Mouse (Mus musculus) urinary bladder, postnatal 4 days (tissue): ENCODE results near the gene Prss16.

Source experiments
- DNase-seq, 2 experiments: peaks; one replicate each; pipeline ENCODE4 v3.0.0; 2021 to 2022; ENCODE audit warnings: low spot score in 2 of 2

Prss16 gene

GRCm38 (mm10) chr13:21974221-21974725 lies 35.3 kb downstream of the Prss16 start:
- peak; percentile 82 to 88 for DNase-seq

- no peak for DNase-seq
Observed at GRCm38 (mm10) chr13:21971641-21972040, 37.9 kb downstream of the Prss16 start.

- DNase-seq: no peak
Observed at GRCm38 (mm10) chr13:21969816-21970215, 39.7 kb downstream of the Prss16 start.

- no peak for DNase-seq
Observed at GRCm38 (mm10) chr13:21969269-21969668, 40.3 kb downstream of the Prss16 start.
